Mouse (Mus musculus) spleen, adult 2 months (tissue): ENCODE measurements around the gene Gm17720. TPM values are rescaled to one million over a fixed set of nuclear protein-coding genes. Genes with fewer than 3 reads are reported as not detected.

Source experiments
- DNase-seq, 2 experiments: peaks; one replicate each; pipeline versions ENCODE4 v3.0.0 to v3.0.0-alpha.2; 2012 to 2021; ENCODE audit warnings: low spot score in 2 of 2, low read depth in 1 of 2
- H3K27ac ChIP-seq: fragments of 200-500 bp; 2 replicates; pipeline ENCODE4 v1.5.1; 2012; ENCODE audit warnings: low read length, inconsistent platforms; ENCODE audit not compliant: insufficient read depth
- H3K27me3 ChIP-seq: fragments of 200-500 bp; 2 replicates; pipeline ENCODE4 v1.6.1; 2012; ENCODE audit warnings: mild to moderate bottlenecking, moderate library complexity, low read length, inconsistent platforms; ENCODE audit not compliant: control insufficient read depth, insufficient read depth
- H3K36me3 ChIP-seq: fragments of 200-500 bp; 2 replicates; pipeline ENCODE4 v1.6.1; 2012; ENCODE audit warnings: mild to moderate bottlenecking, low read length, inconsistent platforms; ENCODE audit not compliant: control insufficient read depth, insufficient read depth
- H3K4me1 ChIP-seq: fragments of 200-500 bp; 2 replicates; pipeline ENCODE4 v1.6.1; 2011; ENCODE audit warnings: inconsistent platforms; ENCODE audit not compliant: control insufficient read depth, insufficient read depth, insufficient read length
- H3K4me3 ChIP-seq: fragments of 200-500 bp; 2 replicates; pipeline ENCODE4 v1.5.1; 2011; ENCODE audit warnings: mild to moderate bottlenecking, inconsistent platforms; ENCODE audit not compliant: insufficient read depth, insufficient read length; ENCODE audit errors: extremely low read depth
- CTCF ChIP-seq: fragments of 200-500 bp; IDR thresholded peaks from 2 replicates; pipeline ENCODE4 v1.5.1; 2011; ENCODE audit warnings: mild to moderate bottlenecking, inconsistent platforms; ENCODE audit not compliant: insufficient read depth, insufficient read length, insufficient replicate concordance; ENCODE audit errors: extremely low read depth
- POLR2A ChIP-seq: fragments of 200-500 bp; IDR thresholded peaks from 2 replicates; pipeline ENCODE4 v1.6.1; 2011; ENCODE audit warnings: low read depth, low read length, inconsistent platforms
- WGBS: fragments of 180-500 bp; shearing (Covaris S2); methylation state at CpG from one replicate; pipeline ENCODE4 v1.1.7; 2018; 5-methylcytosine and 5-hydroxymethylcytosine counted together
- polyA plus RNA-seq: library from polyadenylated mRNA; depleted of rRNA; stranded (reverse); fragments of >200 nt; gene quantifications from 2 replicates; pipeline ENCODE4 v1.2.3, GENCODE M21; 2012

Gene Gm17720
- polyA plus RNA-seq, 1 experiment: not detected

DNA sequence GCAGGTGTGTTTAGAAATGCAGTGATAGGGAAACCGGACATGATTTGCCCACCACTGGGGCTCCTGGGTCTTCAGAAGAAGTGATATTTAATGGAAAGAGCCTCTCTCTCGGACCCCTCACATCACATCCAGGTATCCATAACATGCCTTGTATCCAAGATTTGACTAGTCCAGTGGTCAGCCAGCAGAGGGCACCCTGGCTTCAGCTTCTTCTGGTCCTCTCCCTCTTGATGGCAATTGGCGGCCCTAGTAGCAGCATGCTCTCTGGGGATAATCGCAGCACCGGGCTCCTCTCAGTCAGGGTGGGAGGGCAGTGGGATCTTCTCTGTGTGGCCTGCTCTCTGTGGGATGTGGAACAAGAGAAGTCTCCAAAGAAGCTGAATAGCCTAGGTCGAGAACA is 17.2 kb upstream of the Gm17720 start:
- Histone ChIP-seq H3K27ac (no peak overlapping the region), H3K36me3 (no peaks in the 10 kb centered on the region), H3K4me3 (no peak overlapping the region), H3K27me3 (no peaks in the 10 kb centered on the region), H3K4me1 (no peaks in the 10 kb centered on the region)
- no peak for TF ChIP-seq POLR2A
- TF ChIP-seq CTCF: no peak
- WGBS: 49% methylated on average over 6 of the region's 6 CpGs
- no peak for DNase-seq

DNA sequence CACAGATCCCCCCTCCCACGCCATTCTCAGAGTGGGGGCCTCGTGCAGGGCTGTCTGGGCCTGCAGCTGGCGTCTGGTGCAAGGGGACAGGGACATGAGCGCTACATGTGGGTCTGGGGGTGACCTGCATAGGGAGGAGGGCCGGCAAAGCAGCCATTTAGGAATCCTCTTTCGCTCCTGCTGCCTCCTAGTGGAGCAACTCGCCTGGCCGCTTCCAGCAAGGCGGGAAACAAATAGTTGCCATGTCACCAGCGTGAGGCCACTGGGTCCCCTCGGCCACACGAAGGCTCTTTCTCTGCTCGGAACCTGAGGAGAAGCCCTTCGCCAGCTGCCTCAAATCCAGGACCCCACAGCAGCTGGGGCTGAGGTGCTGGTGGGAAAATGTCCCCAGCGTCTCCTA is 877 bp downstream of the Gm17720 start:
- Histone ChIP-seq H3K27ac (no peak overlapping the region), H3K4me3 (no peak overlapping the region), H3K27me3 (no peaks in the 10 kb centered on the region), H3K36me3 (no peaks in the 10 kb centered on the region), H3K4me1 (no peaks in the 10 kb centered on the region)
- TF ChIP-seq POLR2A (no peak), CTCF (no peak)
- DNase-seq: no peak
- 88% methylated on average over 15 of the region's 15 CpGs for WGBS

DNA sequence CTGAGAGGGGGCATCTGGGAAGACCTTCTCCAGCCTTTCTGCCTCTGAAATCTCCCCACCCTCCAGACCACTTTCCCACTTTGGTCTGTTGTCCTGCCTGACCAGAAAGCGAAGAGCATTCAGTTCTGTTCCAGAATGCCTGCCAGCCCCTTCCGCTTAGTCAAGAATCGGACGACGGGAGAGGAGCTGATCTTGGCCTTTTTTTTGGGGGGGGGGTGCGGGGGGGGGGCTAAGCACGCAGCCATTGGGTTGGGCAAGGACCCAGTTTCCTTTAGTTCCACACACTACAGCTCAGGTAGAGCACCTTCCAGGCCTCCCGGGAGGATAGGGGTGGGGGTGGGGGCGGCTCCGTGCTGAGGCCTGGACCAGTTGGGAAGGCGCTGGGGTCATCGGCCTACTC is 1.6 kb downstream of the Gm17720 start, which contains the start of gene Gm21964:
TSS of gene Gm21964 (plus strand) at position 301 of the 400 bp plus-strand sequence.
- H3K27ac ChIP-seq: no peak within 1 kb of the TSS
- 89% methylated on average over 12 of the region's 12 CpGs for WGBS
- TF ChIP-seq POLR2A: no peak
- no peak for TF ChIP-seq CTCF

DNA sequence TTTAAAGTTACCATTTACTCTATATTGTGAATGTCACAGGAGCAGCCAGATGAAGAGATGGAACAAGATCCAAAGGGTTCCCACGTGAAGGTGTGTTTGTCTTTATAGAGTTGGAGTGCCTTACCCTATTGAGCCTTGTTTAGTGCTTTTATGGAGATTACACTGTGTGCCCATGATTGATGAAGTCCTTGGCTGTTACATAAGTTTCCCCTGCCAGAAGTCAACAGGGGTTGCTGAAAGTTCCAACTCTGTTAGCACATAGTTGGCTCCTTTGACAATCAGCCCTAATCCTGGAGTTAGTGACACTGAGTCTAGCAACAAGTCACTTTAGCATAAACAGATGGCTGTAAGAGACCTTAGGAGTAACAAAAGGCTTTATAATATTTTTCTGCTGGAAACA is 10.7 kb downstream of the Gm17720 start:
- TF ChIP-seq CTCF (no peak), POLR2A (no peak)
- Histone ChIP-seq H3K27ac (no peak overlapping the region), H3K4me3 (no peak overlapping the region), H3K36me3 (no peaks in the 10 kb centered on the region), H3K27me3 (no peaks in the 10 kb centered on the region), H3K4me1 (no peaks in the 10 kb centered on the region)
- 43% methylated on average over 1 of the region's 1 CpGs for WGBS
- DNase-seq: no peak

More for the DNA sequence above, 1.6 kb downstream of the Gm17720 start, which contains the start of gene Gm21964:
- H3K4me1 ChIP-seq: no peaks in the 10 kb centered on the region
- no peaks in the 10 kb centered on the region for H3K27me3 ChIP-seq
- DNase-seq: no peak
- no peak within 1 kb of the TSS for H3K4me3 ChIP-seq
- H3K36me3 ChIP-seq: no peaks in the 10 kb centered on the region

DNA sequence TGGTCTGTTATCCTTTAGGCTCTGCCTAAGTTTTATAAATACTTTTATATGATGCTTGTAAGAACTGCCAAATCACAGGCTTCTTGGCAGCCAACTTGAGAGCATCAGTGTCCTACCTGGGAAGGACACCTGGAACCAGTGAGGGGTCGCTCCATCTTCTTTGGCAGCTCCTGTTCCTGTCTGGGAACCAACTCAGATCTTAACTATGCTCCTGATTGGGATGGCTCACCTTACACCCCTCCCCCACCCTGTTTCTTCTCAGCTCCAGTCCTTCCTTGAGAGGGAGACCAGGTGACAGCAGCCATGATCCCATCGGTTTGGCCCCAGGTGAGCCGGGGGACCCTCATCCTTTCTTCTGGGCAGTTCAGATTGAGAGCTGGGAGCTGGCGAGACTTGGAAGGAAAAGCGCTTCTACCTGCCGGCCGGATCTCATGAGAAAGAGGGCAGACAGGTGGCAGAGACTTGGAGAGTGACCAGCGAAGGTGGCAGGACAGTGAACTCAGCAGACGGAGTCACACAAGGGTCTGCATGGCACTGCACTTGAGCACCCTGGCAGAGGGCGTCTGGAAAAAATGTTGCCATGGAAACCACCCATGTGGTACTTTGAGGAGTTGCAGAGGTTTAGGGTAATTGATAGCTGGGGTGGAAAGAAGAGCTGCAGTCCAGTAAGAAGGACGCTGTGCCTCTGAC is 20.0 kb downstream of the Gm17720 start:
- H3K27ac ChIP-seq: no peak overlapping the region
- H3K36me3 ChIP-seq: no peaks in the 10 kb centered on the region
- no peak for TF ChIP-seq POLR2A
- TF ChIP-seq CTCF: no peak
- peaks cover 5% of the 10 kb centered on the region for H3K4me1 ChIP-seq
- no peak overlapping the region for H3K4me3 ChIP-seq
- H3K27me3 ChIP-seq: no peaks in the 10 kb centered on the region
- WGBS: 87% methylated on average over 11 of the region's 11 CpGs
- no peak for DNase-seq

DNA sequence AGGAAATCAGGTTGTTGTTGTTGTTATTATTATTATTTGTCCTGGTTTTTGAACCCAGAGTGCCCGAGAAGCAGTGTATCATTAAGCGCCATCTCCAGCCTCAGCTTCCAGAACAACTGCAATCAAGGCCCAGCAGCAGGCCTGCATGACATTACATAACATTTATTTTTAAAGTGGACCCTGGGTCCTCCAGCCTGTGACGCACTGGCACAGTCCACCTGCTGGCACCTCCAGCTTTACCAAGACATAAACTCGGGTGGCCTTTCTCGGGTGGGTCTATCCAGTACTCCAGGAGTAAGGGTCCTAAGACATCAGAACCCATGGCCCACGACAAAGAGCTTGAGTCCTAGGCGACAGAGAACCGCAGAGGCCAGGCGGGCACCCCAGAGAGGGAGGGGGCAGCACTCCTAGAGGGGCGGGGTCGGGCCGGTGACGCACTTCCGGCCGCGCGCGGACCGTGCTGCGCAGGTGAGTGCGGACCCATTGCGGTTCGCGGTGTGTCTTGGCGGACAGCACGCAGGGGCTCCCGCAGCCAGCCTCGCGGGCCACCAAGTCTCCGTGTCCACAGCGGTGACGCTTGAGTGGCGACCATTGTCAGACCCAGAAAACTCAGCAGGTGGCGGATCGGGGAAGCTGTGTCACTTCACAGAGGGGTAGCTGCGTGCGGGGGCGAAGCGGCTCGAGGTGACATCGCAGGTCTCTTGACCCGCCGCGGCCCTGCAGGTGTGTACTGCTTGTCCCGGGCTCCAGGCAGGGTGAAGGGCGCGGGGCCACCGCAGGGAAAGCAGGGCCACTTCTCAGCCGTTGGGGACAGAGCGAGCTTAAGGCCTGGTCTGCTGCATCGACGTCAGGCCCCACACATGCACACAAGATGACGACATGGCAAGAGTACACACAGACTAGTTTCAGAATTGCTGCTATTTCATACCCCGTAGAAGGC is 23.0 kb downstream of the Gm17720 start, which contains the start of gene Zfp612:
TSS of gene Zfp612 (plus strand) at position 465 of the 940 bp plus-strand sequence.
- peak in 1 of 2 experiments; percentile 12 for DNase-seq
- H3K4me3 ChIP-seq: peak within 1 kb of the TSS; percentile 63
- TF ChIP-seq CTCF (no peak), POLR2A (no peak)
- WGBS: 11% methylated on average over 54 of the region's 54 CpGs
- H3K27me3 ChIP-seq: no peaks in the 10 kb centered on the region
- no peaks in the 10 kb centered on the region for H3K36me3 ChIP-seq
- no peak within 1 kb of the TSS for H3K27ac ChIP-seq
- H3K4me1 ChIP-seq: peaks cover 5% of the 10 kb centered on the region

DNA sequence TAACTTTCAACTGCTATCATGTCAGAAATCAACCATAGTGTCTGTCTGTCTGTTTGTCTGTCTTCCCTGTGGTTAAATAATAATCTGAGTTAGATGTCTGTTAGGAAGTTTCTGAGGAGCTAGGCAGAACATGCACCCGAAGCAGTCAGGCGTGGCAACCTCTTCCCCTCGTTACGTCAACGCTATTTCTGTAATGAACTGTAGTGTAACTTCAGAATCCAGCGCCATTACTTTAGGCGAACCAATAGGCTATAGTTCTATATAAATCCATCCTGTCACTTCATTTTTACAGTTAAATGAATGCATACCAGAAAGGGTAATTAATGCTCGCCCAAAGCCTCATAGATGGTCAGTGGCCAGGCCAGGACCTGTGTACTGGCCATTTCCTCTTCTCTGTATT is 28.1 kb downstream of the Gm17720 start:
- WGBS: 65% methylated on average over 8 of the region's 8 CpGs
- no peak for DNase-seq
- no peak overlapping the region for H3K27ac ChIP-seq

More for the DNA sequence above, 28.1 kb downstream of the Gm17720 start:
- Histone ChIP-seq H3K27me3 (no peaks in the 10 kb centered on the region), H3K4me1 (no peaks in the 10 kb centered on the region; the same call in 1 of the 2 replicates), H3K4me3 (no peak overlapping the region), H3K36me3 (no peaks in the 10 kb centered on the region)
- no peak for TF ChIP-seq CTCF
- TF ChIP-seq POLR2A: no peak
